Mouse (Mus musculus) Patski (cell line): ENCODE measurements around the gene Cep55. TPM values are rescaled to one million over a fixed set of nuclear protein-coding genes. Genes with fewer than 3 reads are reported as not detected.

ENCODE experiments used
- ATAC-seq: fragments of 100-300 bp; one replicate; pipeline ENCODE4 v1.8.0; 2021
- CTCF ChIA-PET: fragments of 350-600 bp; sonication (Branson Sonifier 250); formaldehyde crosslinking; loops from one replicate; lab custom pipeline; 2022; ENCODE audit warnings: inconsistent platforms; lab: Charles Lee
- POLR2A ChIA-PET: fragments of 350-600 bp; sonication (Branson Sonifier 250); formaldehyde crosslinking; loops from one replicate; lab custom pipeline; 2022; ENCODE audit warnings: antibody characterized with exemption, inconsistent platforms; lab: Charles Lee
- DNase-seq: peaks from one replicate; pipeline ENCODE4 v3.0.0-alpha.2; 2011; ENCODE audit warnings: low read depth, low spot score
- H3K27me3 ChIP-seq: fragments of 371-371 bp; one replicate; pipeline ENCODE4 v1.5.1; 2021
- CTCF ChIP-seq: fragments of 100-300 bp; IDR thresholded peaks from one replicate; pipeline ENCODE4 v1.5.1; 2021
- in situ Hi-C: fragments of 300-500 bp; cut with MboI; formaldehyde crosslinking; loops from 3 replicates; pipeline ENCODE4 v1.11.1; 2018; ENCODE audit warnings: low pct_unique_long_range_greater_than_20kb, mixed read lengths
- polyA plus RNA-seq: library from polyadenylated mRNA; unstranded; gene quantifications from one replicate; pipeline ENCODE4 v1.2.3, GENCODE M21; 2021

Cep55 gene
- polyA plus RNA-seq, 1 experiment from 2014 or later, result 24.5 TPM

- no peak for TF ChIP-seq CTCF
- CTCF ChIA-PET, result interaction anchor here (1.9 to 2.2 kb wide), 3 partner anchors 11 to 22 kb away, joined by 4 to 10 read pairs (median 8); no protein-coding TSS in a partner anchor
- no peaks in the 10 kb centered on the region for H3K27me3 ChIP-seq
- DNase-seq, result no peak
- no peak for ATAC-seq
- in situ Hi-C loops, result no loop called here
- POLR2A ChIA-PET, result interaction anchor here (1.0 to 1.8 kb wide), 4 partner anchors 13 to 72 kb away, joined by 3 to 8 read pairs (median 4); no protein-coding TSS in a partner anchor
Observed at GRCm38 (mm10) chr19:38027389-38027788, 27.4 kb upstream of the Cep55 start.

DNA sequence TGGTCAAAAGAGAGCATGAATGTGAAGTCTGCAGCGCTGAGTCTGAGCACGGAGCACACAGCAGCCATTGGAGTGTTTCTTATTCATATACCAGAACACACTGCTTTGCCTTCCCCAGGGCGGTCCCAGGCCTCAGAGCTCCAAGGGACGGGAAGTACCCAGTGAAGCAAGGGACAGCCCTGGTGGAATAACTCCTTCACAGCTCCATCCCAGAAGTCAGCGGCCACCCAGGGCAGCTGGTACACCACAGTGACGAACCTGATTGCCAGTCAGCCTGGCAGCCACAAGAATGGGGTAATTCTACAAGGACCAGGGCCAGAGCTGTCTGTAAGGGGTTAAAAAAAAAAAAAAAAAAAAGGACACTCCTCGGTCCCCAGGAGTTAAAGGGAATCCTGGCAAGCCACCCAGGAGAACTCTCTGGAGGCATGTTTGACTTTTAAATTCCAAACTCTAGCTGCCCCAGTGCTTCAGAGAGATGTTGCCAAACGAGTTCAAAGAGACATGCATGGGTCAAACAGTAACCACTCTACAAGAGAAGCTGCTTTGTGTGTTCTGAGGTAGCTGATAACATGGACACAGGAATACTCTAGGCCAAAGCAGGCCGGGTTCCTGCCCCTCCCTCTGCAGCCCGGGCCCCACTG lies 26.8 kb upstream of the Cep55 start:
- CTCF ChIA-PET, result interaction anchor here (0.7 to 1.9 kb wide), 5 partner anchors 10 to 58 kb away, joined by 3 to 10 read pairs (median 3); no protein-coding TSS in a partner anchor
- in situ Hi-C loops, result no loop called here
- no peaks in the 10 kb centered on the region for H3K27me3 ChIP-seq
- DNase-seq (no peak), ATAC-seq (no peak)
- no peak for TF ChIP-seq CTCF
- POLR2A ChIA-PET, result interaction anchor here (0.7 to 1.8 kb wide), 6 partner anchors 10 to 73 kb away, joined by 3 to 8 read pairs (median 4); no protein-coding TSS in a partner anchor

- POLR2A ChIA-PET, result interaction anchor here (1.1 kb wide), 1 partner anchor 12 kb away, joined by 4 read pairs; no protein-coding TSS in a partner anchor
- no peak for TF ChIP-seq CTCF
- no peak for DNase-seq
- CTCF ChIA-PET, result interaction anchor here (1.4 to 2.5 kb wide), 4 partner anchors 11 to 74 kb away, joined by 3 to 10 read pairs (median 8); no protein-coding TSS in a partner anchor
- in situ Hi-C loops, result no loop called here
- H3K27me3 ChIP-seq, result no peaks in the 10 kb centered on the region
- ATAC-seq, result no peak
Observed at GRCm38 (mm10) chr19:38029292-38029691, 25.5 kb upstream of the Cep55 start.

- ChIA-PET CTCF (interaction anchor here (0.9 to 2.5 kb wide), 5 partner anchors 10 to 74 kb away, joined by 3 to 9 read pairs (median 5); no protein-coding TSS in a partner anchor), POLR2A (interaction anchor here (0.6 to 1.8 kb wide), 4 partner anchors 11 to 25 kb away, joined by 3 to 12 read pairs (median 4); partner anchors contain the start of genes Cep55 and Myof)
- in situ Hi-C loops, result loop anchor here (10.0 kb wide), 1 partner anchor 475 kb away; the partner anchor contains the start of gene Exoc6
- H3K27me3 ChIP-seq, result no peaks in the 10 kb centered on the region
- DNase-seq, result no peak
- TF ChIP-seq CTCF, result no peak
- no peak for ATAC-seq
Observed at GRCm38 (mm10) chr19:38029871-38030270, 24.9 kb upstream of the Cep55 start.

DNA sequence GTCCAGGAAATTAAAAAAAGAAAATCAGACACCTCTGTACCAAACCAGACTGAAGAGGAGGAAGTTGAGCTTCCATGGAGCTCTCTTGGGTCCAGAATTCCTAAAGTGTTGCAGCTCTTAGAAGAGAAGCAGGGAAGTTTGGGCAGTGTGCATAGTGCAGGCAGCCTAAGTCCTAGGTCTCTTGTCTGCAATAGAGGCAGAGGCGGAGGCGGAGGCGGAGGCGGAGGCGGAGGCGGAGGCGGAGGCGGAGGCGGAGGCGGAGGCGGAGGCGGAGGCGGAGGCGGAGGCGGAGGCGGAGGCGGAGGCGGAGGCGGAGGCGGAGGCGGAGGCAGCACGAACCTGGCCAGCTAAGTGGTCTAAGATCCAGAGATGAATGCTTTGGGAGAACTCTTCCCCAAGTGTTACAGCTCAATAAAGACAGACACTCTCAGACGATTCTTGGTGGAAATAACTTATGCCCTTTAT lies 24.1 kb upstream of the Cep55 start:
- ATAC-seq, result no peak
- H3K27me3 ChIP-seq, result no peaks in the 10 kb centered on the region
- DNase-seq, result no peak
- POLR2A ChIA-PET, result interaction anchor here (0.5 to 1.8 kb wide), 6 partner anchors 10 to 1646 kb away, joined by 3 to 12 read pairs (median 4); partner anchors contain the start of gene Myof
- in situ Hi-C loops, result loop anchor here (10.0 kb wide), 1 partner anchor 476 kb away; the partner anchor contains the start of gene Exoc6
- CTCF ChIA-PET, result interaction anchor here (1.2 to 2.5 kb wide), 4 partner anchors 10 to 75 kb away, joined by 3 to 9 read pairs (median 6); no protein-coding TSS in a partner anchor
- TF ChIP-seq CTCF, result no peak

- ChIA-PET CTCF (interaction anchor here (1.2 to 2.5 kb wide), 4 partner anchors 9 to 76 kb away, joined by 3 to 9 read pairs (median 6); no protein-coding TSS in a partner anchor), POLR2A (interaction anchor here (0.6 to 1.8 kb wide), 3 partner anchors 10 to 447 kb away, joined by 3 to 12 read pairs (median 3); partner anchors contain the start of gene Myof)
- in situ Hi-C loops, result loop anchor here (10.0 kb wide), 1 partner anchor 476 kb away; the partner anchor contains the start of gene Exoc6
- no peaks in the 10 kb centered on the region for H3K27me3 ChIP-seq
- no peak for ATAC-seq
- TF ChIP-seq CTCF, result no peak
- no peak for DNase-seq
Observed at GRCm38 (mm10) chr19:38031144-38031543, 23.7 kb upstream of the Cep55 start.

DNA sequence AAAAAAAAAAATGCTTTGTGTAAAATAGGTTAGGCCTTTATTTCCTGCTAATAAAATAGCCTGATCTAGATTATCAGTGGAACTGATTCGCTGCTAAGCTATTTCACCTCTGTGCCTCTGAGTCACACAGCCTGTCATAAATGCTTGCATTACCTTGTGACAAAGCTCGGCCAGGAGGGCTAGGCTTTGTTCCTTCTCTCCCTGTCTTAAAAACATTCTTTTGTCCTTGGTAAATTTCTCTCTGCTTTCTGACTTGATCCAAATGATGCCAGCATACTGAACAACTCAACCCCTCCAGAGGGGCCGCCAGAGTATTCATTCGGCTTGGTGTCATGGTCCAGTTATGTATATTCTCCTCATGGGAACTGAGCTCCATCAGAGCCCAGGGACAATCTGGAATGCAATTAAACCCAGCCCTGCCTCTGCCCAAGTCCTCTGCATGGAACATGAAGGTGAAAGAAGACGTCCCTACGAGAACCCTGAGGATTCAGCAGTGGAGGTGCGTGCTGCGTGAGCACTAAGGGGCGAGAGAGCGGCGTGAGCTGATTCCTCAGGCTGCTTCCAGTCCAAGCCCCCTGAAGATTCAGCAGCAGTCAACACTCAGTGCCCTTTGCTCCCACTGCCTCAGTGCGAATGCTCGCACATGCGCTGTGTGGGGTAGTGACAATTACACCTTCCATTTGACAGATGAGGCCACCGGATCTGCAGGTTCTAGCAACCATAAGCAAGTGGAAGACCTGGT lies 21.6 kb upstream of the Cep55 start:
- ChIA-PET CTCF (interaction anchor here (1.7 to 3.6 kb wide), 2 partner anchors 24 to 78 kb away, joined by 3 to 9 read pairs; no protein-coding TSS in a partner anchor), POLR2A (interaction anchor here (0.6 to 1.2 kb wide), 3 partner anchors 9 to 341 kb away, joined by 3 to 4 read pairs (median 3); no protein-coding TSS in a partner anchor)
- in situ Hi-C loops, result loop anchor here (10.0 kb wide), 1 partner anchor 478 kb away; the partner anchor contains the start of gene Exoc6
- no peaks in the 10 kb centered on the region for H3K27me3 ChIP-seq
- no peak for TF ChIP-seq CTCF
- DNase-seq (no peak), ATAC-seq (no peak)

DNA sequence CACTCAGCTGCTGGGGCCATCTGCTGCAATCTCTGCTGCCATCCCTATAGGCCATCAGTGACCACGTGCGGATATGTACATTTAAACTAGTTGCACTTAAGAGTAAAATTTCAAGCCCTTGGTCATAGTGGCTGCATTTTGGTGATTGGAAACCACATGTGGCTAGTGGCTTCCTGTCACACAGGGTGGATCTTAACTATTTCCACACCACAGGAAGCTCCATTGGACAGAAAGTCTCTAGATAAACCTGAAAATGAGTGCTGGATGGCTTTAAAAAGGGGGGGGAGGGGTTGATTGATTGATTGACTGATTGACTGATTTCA lies 21.1 kb upstream of the Cep55 start:
- no peak for ATAC-seq
- ChIA-PET POLR2A (interaction anchor here (0.6 to 1.2 kb wide), 3 partner anchors 9 to 496 kb away, joined by 3 to 4 read pairs (median 3); no protein-coding TSS in a partner anchor), CTCF (interaction anchor here (1.5 to 3.6 kb wide), 3 partner anchors 24 to 78 kb away, joined by 3 to 9 read pairs (median 3); no protein-coding TSS in a partner anchor)
- no peak for DNase-seq
- in situ Hi-C loops, result loop anchor here (10.0 kb wide), 1 partner anchor 479 kb away; the partner anchor contains the start of gene Exoc6
- TF ChIP-seq CTCF, result no peak
- no peaks in the 10 kb centered on the region for H3K27me3 ChIP-seq

DNA sequence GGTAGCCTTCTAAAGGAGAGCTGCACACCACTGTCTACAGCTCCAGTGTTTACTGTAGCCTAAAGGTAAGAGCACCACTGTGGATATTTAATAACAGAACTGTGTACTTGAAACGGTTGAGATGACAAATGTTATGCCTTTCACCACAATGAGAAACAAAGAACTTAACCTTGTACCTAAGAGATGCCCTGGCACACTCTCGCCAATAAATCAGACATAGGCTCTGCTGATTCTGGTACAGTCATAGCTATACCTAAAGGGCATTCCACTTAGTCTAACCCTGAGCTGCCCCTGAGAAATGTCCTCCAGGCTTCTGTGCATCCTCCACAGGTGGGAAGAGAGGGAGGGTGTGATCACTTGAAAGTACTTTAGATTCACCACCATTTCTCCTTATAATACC lies 20.1 kb upstream of the Cep55 start:
- ChIA-PET POLR2A (no interaction called here), CTCF (interaction anchor here (1.5 to 3.6 kb wide), 3 partner anchors 9 to 79 kb away, joined by 3 to 9 read pairs (median 7); no protein-coding TSS in a partner anchor)
- TF ChIP-seq CTCF, result no peak
- H3K27me3 ChIP-seq, result no peaks in the 10 kb centered on the region
- ATAC-seq (peak; percentile 27), DNase-seq (no peak)
- in situ Hi-C loops, result loop anchor here (10.0 kb wide), 1 partner anchor 480 kb away; the partner anchor contains the start of gene Exoc6
